Mouse (Mus musculus) heart, embryonic 11.5 days (tissue): ENCODE measurements at regions not wholly inside any gene's neighbourhood (a gene's known extent, or its start where the extent isn't known, plus 50 kb on each side); places are given as distances from the start of the nearest gene placed in this dataset.

Experiments used
- ATAC-seq: fragments of 200-750 bp; cut with Nextera tagmentation; replicated peaks from 2 replicates; pipeline ENCODE4 v1.8.0; 2017; ENCODE audit warnings: moderate library complexity; ENCODE audit not compliant: insufficient number of reproducible peaks, low FRiP score, low TSS enrichment
- H3K27ac ChIP-seq: fragments of 300-500 bp; sonication (generic); 2 replicates; pipeline ENCODE4 v1.5.1; 2014; ENCODE audit warnings: mild to moderate bottlenecking, low read depth, low read length
- H3K27me3 ChIP-seq: fragments of 300-500 bp; sonication (generic); 2 replicates; pipeline ENCODE4 v1.6.1; 2014; ENCODE audit warnings: mild to moderate bottlenecking, low read length, mixed read lengths; ENCODE audit not compliant: control insufficient read depth, insufficient read depth
- H3K36me3 ChIP-seq: fragments of 300-500 bp; sonication (generic); 2 replicates; pipeline ENCODE4 v1.6.1; 2014; ENCODE audit warnings: mild to moderate bottlenecking, low read length, moderate library complexity, mixed read lengths; ENCODE audit not compliant: control insufficient read depth, insufficient read depth
- H3K4me1 ChIP-seq: fragments of 300-500 bp; sonication (generic); 2 replicates; pipeline ENCODE4 v1.6.1; 2014; ENCODE audit warnings: low read length; ENCODE audit not compliant: control insufficient read depth, insufficient read depth
- H3K4me2 ChIP-seq: fragments of 300-500 bp; sonication (generic); 2 replicates; pipeline ENCODE4 v1.6.1; 2014; ENCODE audit warnings: mild to moderate bottlenecking, moderate library complexity
- H3K4me3 ChIP-seq: fragments of 300-500 bp; sonication (generic); 2 replicates; pipeline ENCODE4 v1.5.1; 2014; ENCODE audit warnings: low read depth, low read length
- H3K9ac ChIP-seq: fragments of 300-500 bp; sonication (generic); 2 replicates; pipeline ENCODE4 v1.6.1; 2014; ENCODE audit warnings: mild to moderate bottlenecking, low read depth, low read length, moderate library complexity
- H3K9me3 ChIP-seq: fragments of 300-500 bp; sonication (generic); replicated peaks from 2 replicates; pipeline ENCODE4 v1.6.1; 2016; ENCODE audit warnings: low read length; ENCODE audit not compliant: control insufficient read depth
- WGBS: fragments of 180-500 bp; shearing (Covaris S2); extraction: QIAGEN DNeasy Blood & Tissue Kit; methylation state at CpG from one replicate; pipeline ENCODE4 v1.1.7; 2014; ENCODE audit not compliant: insufficient replicate concordance; 5-methylcytosine and 5-hydroxymethylcytosine counted together

DNA sequence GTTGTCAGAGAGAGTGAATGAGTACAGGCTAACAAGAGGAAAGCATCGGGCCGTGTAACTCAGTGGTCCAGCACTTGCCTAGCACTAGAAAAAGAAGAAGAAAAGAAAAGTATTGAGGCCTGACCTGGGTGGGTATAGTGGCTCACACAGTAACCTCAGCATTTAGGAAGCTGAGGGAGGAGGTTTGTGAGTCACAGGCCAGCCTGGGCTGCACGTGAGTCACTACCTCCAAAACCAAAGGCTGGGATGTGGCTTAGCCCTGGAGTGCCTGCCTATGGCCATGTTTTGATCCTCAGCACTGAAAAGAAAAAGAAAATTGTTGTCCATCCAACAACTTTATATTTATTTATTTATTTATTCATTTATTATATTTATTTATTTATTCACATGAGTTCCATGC lies 51.2 kb upstream of the Kcnk12 start:
- H3K9me3 ChIP-seq, result no peaks in the 10 kb centered on the region
- H3K4me2 ChIP-seq, result no peak overlapping the region
- H3K4me1 ChIP-seq, result no peaks in the 10 kb centered on the region
- 66% methylated on average over 3 of the region's 3 CpGs for WGBS
- no peaks in the 10 kb centered on the region for H3K27me3 ChIP-seq
- H3K27ac ChIP-seq, result no peak overlapping the region
- H3K36me3 ChIP-seq, result no peaks in the 10 kb centered on the region
- H3K9ac ChIP-seq, result no peak overlapping the region
- no peak for ATAC-seq
- H3K4me3 ChIP-seq, result no peak overlapping the region
